Mouse (Mus musculus) cerebellum, postnatal 10 days (tissue): ENCODE data around the gene Wipf2.

ENCODE experiments used
- DNase-seq, 2 experiments: peaks; one replicate each; pipeline ENCODE4 v3.0.0; 2021; ENCODE audit warnings: mixed read lengths in 2 of 2

Gene Wipf2

DNA sequence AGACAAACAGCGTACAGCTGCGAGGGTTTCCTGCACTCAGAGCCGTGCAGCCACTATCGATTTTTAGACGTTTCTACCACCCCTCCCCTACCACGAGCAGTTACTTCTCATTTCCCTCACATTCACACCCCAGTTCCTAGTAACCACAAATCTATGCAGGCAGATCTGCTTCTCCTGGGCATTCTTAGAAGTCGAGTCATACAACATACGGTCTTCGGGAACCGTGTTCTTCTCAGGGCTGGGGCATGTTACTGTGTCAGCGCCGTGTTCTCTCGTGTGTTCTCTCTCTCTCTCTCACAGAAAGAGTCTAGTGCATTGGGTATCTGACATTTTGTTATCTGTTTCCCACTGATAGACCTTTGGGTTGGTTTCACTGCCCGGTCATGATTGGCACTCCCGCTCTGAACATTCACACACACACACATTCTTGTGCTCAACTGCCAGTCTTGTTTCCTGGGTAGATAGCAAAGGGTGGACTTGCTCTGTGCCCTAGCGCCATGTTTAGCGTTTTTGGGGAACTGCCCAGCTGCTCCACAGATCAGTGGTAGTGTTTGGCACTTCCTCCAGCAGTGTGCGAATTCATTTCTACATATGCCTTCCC is 84.6 kb downstream of the Wipf2 start:
- DNase-seq: no peak

DNA sequence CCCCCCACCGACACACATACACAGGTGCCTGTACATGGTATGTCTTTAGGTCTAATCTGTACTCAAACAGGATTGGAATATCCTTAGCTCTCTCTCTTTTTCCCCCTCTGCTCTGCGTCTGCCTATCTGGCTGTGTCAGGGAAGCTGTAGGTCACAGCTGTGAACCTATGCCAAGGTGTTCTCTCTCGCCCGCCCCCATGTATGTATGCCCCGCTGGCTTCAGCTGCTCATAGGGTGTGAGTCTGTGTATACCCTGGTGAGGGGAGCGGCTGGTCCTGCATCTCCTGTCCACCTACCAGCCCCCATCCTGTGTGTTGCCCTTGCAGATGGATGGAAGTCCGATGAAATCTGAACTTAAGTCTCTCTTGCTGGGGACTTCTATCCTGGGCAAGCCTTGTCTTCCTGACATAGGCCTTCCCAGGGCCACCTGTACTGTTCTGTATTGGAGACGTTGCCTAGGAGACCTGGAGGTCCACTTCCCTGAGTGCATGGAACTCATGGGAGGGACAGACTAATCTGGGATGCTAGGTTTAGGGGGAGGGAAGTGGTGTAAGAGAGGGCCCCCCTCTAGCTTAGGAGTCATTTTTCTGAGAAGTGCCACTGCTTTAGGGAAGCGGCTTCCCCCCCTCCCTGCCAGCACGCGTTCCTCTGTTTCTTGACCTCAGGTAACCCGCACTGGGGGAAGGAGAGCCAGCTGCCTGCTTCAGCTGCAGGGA is 86.0 kb downstream of the Wipf2 start:
- DNase-seq: peak; percentile 9

DNA sequence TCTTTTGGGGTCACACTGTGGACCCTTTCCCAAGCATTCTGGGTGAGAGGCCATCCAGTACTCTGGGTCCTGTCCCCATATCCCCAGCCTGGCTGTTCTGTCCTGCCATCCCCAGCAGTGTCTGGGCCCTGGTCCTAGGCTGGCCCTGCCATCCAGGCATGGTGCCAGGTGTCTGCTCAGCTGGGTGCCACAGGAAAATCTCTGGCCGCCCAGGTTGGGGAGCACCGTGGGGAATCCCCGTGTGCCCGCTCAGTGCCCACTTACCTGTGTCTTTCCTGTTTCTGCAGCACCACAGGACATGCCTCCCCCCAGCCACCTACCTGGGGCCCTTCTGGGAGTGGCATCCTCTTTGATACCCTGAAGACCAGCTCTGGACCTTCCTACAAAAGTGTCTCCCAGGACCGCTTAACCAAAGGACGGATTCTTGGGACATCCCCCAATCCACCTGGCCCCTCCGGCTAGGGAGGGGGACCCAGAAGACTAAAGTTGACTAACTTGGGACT is 86.6 kb downstream of the Wipf2 start:
- peak; percentile 47 to 64 for DNase-seq

DNA sequence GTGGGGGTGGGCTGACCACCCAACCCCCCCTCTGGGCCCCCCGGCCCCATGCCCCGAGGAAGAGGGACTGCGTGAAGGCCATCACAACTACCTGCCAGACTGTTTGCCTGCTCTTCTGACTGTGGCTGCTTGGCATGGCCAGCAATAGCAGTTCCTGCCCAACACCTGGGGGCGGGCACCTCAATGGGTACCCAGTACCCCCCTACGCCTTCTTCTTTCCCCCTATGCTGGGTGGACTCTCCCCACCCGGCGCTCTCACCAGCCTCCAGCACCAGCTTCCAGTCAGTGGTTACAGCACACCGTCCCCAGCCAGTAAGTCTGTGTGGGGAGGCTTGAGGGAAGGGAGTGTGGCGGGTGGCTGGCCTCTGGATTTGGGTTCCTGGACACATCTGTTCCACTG is 87.0 kb downstream of the Wipf2 start:
- DNase-seq: peak; percentile 15 to 26

DNA sequence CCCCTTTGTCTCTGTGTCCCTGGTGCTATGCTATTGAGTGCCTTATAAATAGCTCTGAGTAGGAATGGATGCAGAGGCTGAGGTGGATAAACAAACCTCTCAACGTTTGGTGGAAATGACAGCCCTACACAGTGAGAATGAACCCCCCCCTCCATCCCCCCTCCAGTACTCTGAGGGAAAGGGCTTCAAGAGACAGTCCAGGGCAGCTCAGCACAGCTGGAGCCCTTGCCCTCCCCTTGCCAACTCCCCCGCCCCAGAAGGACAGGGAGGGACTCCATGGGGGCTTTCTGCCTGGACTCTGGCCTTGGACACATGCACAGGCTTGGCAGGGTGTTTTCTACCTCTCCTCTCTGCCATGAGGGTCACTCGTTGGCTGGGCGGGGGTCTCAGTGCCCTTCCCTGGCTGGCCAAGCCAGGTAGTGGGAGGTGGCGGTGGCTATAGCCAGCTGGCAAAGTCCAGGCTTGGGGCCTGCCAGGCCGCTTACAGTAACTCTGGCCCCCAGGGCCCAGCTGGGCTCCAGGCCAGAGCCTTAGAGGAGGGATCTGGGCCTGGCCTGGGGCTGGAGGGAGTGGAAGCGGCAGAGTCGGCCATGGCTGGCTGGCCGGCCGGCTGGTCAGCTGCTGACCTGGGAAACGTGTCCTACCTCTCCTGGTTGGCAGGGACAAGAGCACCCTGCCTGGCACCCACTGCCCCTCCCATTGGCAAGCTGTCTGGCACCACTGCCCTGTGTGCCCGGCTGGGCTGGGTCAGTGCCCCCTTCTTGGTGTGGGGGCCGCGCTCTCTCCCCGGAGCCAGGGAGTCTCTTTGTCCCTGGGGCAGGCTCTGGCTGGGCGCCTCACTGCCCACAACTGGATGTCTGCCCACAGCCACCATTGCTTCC is 87.8 kb downstream of the Wipf2 start:
- DNase-seq: peak; percentile 93 to 97

DNA sequence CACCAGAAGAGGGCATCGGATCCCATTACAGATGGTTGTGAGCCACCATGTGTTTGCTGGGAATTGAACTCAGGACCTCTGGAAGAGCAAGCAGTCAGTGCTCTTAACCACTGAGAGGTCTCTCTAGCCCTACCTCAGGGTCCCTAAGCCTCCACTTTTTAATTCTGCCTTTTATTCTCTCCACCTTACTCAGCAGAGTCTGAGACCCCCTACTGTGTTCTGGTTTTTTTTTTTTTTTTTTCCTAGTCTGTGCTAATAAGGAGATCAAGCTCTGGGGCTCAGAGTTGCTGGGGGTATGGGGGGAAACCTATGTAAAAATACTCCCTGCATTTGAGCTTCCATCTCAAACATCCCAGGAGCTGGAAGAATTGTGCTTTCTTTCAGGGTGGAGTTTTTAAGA is 88.7 kb downstream of the Wipf2 start:
- no peak for DNase-seq

DNA sequence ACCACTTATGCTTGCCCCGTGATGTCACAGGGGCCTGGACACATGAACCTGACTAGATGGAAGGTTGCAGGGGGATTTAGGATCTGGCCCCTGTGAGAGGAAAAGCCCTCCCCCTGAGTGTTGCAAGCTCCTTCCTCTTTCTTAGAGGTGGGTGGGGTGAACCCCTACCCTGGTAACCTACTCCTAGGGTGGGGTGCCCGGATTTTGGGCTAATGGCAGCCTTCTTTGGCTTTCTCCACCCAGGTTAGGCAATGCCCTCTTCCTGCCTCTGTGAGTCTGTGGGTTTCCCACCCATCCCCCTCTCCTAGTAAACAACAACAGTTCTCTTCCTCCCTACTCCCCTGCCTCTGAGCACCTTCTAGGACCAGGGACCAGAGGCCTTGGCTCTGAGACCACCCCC is 89.3 kb downstream of the Wipf2 start:
- DNase-seq: no peak

DNA sequence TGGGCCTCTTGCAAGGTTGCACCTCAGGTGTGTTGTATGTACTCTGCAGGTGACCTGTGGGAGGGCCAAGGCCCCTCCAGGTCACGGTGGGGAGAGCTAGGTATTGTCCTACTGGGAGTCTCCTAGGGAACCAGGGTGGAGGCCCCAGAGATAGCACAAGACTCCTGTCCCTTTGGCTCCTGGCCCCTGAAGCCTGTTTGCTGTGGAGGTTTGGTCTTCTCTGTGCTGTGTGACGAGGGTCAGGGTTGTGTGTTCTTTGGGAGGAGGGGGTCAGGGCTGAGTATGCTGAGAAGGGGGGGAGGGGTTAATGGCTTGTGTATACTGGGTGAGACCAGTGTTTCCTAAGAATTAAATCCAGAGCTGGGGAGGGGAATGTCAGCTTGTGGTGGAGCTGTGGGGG is 89.9 kb downstream of the Wipf2 start:
- DNase-seq: no peak

DNA sequence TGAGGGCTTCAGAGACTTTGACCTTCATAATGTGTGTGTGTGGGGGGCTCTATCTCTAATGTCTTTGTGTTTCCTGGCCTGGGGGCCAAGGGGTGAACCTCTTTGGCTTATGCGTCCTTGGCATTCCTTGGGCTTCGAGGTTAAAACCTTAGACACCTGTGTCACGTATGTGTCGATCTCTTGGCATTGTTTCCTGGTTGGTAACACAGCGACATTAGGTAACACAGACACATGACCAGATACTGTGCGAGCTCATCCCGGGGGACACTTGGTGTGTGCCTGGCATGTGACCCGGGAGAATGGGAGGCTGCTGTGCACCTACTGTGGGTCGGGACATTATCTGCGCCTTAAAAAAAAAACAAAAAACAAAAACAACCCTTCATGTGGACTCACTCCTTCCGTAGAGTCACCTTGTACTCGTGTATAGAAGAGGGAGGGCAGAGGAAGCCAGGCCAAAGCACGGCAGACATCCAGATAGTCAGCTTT is 90.4 kb downstream of the Wipf2 start:
- DNase-seq: no peak

DNA sequence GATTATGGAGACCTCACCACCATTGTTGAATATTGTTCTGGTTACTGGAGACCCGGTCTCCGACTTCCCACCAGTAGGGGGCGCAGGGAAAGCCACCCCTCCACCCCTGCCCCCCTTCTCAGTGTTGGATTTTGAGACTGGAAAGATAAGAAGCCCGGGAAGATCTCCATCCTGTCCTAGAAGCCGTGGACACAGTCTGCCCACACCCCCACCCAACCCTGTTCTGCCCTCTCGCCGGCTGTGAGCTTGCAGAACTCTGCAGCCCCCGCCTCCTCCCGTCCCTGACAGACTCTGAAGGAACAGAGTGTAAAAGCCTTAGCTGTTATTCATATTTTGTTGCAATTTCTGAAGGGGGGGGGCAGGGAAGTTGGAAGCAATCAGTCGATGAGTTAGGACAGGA is 90.9 kb downstream of the Wipf2 start:
- DNase-seq: peak; percentile 89 to 94
